Mouse (Mus musculus): ENCODE measurements around the gene Rap1gap2.

Rap1gap2 gene

DNA sequence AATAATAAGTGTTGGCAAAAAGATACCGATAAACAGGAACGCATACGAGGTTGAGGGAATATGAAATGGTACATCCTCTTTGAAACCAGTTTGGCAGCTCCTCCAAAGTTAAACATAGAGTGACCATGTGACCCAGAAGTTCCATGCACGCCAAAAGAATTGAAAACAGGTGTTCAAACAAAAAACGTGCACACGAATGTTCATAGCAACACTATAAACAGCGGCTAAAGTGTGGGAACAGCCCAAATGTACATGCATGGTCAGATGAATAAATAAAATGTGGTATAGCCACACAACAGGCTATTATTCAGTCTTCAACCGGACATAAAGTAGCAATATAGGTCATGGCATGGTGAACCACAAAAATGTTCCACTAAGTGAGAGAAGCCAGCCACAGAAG is 108.2 kb downstream of the Rap1gap2 start:
- DNase-seq (ENCODE audit: low spot score in 2 of 2), result no peak

DNA sequence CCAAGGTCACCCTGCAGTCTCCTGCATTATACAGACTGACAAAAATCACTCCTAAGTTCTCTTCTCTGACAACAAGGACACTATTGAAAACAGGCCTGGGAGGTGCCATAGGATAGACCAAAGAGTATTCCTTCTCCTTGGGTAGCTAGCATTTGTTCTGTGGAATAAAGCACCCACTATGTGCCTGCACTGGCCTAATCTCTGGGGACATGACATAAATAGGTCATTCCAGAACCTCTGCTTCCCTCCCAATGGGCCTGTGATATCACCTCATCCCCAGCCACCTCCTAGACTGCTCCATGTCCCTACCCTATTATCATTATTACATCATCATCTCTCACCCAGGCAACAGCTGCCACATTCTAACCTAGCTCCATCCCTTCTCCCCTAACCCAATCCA is 108.7 kb downstream of the Rap1gap2 start:
- DNase-seq (ENCODE audit: low spot score in 2 of 2), result no peak

DNA sequence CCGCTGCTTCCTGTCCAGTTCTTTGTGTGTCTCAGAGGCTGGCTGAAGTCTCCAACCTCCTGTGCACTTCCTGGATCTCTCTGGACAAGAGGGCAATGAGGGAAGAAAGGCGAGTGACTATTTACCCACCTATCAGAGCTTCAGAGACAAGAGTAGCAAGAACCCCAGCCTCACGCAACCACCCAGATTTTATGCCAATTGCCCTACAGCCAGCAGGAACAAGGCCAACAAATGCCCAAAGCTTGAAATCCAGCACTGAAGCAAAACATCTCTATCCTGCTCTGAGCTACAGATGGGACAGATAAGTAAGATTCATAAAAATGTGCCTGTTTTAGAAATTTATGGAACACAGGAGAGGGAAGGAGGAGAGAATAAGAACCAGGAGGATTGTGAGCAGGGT is 109.7 kb downstream of the Rap1gap2 start:
- DNase-seq (ENCODE audit: low spot score in 2 of 2), result no peak

DNA sequence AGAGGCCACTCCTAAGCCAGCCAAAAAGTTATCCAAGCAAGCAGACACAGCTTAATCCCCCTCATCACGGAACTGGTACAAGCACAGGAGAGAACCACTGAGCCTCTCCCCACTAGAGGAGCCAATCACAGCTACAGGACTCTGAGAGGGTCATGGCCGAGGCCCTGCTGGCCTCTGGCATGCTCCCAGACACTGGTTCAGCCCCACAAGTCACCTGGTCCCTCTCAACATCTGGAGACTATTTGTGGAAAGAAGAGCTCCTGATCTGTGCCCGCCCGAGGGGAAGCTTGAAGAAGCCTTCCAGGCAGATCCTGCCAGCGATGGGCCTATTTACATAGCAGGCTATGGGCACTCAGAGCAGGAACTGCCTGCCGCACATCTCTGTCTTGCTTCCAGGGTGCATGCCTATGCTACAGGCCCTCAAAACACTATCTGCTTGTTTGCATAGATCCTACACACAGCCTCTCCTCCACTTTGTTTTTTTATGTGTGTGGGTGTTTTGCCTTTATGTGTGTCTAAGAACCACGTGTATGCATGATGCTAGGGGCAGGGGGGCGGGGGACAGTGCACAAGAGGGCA is 111.1 kb downstream of the Rap1gap2 start:
- no peak for DNase-seq (ENCODE audit: low spot score in 2 of 2)

DNA sequence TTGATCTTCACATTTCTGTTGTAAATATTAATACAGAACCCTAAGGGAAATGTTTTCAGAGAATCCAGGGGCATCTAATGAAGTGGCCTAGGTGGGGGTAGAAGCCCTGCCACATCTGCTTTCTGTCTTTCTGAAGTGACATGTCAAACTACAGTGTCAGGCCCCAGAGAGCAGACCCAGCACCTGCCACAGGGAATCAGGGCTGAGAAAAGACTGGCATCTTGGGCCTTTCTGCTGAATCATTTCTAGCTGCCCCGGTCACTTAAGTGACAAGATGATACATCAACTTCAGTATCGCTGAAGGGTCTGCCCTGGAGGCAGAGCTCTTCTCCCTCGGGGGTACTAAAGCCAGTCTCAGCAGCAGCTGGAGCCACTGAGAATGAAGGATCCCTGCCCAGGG is 111.7 kb downstream of the Rap1gap2 start:
- no peak for DNase-seq (ENCODE audit: low spot score in 2 of 2)

DNA sequence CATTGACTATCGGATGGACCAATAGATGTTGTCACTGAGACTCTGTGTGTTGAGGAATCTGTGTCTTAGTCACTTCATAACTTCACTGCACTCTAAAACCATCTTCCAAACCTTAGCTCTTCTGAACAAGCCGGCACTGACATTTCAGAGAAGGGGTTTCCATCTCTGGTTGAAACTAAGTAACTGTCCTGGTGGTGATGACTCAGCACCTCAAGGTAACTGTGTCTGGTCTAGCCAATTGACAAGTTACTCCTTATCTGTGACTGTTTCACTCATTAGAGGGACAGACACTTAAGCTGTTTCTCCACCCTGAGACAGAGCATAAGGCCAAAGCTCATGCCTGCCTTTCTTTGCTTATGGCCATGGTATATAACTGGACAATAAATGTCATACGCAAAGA is 114.1 kb downstream of the Rap1gap2 start:
- DNase-seq (ENCODE audit: low spot score in 2 of 2), result no peak

DNA sequence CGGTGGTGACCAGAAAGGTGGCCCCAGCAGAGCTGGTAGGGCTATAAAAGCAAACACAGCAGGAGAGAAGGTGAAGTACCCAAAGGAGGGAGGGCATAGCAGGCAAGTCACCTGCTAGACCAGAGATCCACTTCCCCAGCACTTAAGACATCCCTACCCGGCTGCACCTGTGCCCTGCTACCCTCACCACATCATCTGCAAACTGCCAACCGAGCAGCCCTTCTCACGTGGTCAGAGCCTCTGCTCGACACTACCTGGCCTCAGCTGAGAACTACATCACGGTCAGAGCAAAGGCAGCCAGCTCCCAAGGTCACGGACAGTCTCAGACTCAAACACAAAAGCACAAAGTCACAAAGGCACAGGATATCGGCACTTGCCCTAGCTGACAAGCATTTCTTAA is 116.8 kb downstream of the Rap1gap2 start:
- no peak for DNase-seq (ENCODE audit: low spot score in 2 of 2)

DNA sequence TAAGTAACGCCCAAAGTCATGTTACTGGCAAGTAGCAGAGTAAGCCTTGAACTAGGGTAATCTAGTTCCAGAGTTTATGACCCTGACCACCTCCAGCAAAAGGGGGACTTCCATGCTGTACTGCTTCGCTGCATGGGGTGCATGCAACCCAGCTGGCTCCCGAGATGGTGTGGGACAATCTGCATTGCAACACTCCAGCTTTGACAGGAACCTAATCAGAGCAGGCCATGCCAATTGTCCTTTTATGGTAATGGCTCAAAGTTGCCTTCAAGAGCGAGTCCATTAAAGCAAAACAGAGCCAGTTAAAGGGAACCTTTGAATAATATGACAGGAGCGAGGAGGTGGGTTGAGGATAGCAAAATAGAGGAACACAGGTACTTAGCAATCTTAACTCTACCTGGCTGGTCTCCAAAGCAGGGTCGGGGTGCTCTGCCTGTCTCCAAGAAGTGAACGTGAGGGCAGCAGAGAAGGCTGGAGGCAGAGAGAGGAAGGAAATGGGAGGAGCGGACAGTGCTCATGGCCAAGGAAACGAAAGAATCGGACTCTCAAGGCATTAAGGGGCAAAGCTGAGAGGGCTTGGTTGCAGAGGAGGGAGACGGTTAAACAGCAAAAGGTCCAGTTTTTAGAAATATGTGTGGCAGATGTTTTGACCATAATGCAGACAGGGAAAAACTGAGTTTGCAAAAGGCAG is 117.4 kb downstream of the Rap1gap2 start:
- no peak for DNase-seq (ENCODE audit: low spot score in 2 of 2)

DNA sequence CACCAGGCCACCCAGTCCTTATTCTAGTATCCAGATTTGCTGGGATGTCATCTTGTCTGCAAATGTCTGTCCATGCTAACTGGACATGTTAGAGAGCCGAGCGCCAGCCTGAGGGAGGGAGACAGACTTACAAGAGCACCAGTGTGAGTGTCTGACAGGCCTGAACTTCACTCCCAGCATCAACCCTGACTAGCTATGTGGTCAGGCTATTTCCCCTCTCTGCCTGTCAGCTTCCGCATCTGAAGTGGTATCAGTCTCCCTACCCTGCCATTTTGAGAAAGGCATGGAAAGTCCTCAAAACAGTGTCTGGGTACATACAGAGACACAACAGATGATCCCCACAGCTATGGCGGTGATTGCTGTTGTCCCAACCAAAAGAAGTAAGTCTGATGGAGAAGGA is 119.6 kb downstream of the Rap1gap2 start:
- DNase-seq (ENCODE audit: low spot score in 2 of 2), result no peak

DNA sequence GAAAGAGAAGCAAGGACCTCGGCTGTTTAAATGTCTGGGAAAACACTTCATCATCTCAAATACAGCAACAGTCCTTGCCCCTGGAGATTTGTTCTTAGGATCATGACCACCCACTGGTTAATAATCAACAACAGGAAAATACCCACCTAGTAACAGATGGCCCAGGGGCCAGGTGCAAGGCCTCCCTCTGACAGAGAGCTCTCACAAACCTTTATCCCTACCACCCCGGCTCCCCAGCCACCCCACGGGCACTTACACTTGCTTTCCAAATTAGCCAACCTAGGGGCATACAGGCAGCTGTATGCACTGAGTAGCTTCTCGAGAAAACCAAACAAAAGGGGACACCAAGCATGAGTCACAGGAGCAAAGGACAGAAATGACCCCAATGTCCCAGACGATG is 121.5 kb downstream of the Rap1gap2 start:
- no peak for DNase-seq (ENCODE audit: low spot score in 2 of 2)

DNA sequence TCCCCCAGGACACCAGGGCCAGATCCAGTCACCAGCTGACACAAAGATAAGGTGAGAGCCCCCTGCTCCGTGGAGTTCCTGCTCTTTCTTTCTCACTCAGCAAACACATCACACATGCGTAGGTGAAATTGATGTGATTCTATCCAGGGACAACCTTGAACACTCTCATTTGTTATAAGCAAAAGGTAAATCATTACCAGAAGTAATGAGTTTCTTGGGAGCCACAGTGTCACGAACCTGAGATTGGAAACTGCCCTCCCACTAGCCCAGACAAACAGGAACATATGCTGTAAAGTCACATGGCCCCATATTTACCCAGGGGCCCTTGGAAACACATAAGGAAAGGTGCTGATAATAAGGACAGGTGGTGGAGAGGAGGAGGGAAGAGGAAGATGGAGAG is 122.8 kb downstream of the Rap1gap2 start:
- DNase-seq (ENCODE audit: low spot score in 2 of 2), result no peak

DNA sequence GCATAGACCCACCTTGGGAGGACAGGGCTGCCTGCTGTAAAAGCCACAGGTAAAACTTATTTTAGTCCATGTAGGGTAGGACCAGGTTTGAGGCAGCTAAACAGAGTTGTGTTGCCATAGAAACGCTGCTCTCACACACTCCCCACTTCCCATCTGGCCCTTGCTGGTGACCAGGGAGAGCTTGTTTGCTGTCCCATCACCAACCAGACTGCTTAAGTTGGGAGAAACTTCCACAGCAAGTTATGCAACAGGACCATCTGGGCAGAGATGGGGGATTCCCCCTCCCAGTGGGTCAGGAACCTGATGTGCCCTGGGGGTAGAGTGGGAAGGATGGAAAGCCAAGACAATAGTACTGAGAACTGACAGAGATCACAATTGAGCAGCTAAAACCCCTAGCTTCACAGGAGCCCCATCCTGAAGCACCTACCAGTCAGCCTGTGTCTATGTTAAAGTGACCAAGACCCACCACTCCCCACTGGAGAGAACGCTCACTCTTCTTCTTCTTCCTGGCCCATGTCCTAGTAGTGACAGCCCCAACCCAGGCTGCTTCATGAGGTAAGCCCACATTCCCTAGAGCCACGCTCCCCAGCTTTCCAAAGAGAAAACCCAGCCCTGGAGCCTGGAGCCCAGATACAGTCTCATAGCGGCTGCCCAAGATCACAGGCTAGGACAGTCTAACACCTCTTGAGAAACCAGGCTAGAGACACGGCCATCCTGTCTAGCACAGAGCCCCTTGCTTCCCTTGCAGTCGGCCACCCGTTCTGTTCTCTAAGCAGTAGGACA is 125.1 kb downstream of the Rap1gap2 start:
- peak; percentile 46 to 64 for DNase-seq (ENCODE audit: low spot score in 2 of 2)

DNA sequence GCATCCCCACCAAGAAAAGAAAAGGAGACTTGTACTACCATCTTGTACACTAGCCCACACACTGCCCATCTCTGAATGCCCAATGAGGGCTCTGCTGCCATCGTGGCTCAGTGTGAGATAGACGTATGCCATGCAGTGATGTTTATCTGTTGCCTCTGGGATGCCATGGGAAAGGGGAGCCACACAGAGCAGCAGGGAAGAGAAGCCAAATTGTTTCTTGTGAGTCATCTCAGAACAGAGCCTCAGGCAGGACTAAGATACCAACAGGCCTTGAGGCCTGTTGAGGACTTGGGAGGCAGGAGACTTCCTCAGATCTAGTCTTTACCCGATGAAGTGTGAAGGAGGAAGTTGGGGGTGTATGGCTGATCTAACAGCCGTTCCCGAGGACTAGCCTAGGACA is 126.8 kb downstream of the Rap1gap2 start:
- no peak for DNase-seq (ENCODE audit: low spot score in 2 of 2)

DNA sequence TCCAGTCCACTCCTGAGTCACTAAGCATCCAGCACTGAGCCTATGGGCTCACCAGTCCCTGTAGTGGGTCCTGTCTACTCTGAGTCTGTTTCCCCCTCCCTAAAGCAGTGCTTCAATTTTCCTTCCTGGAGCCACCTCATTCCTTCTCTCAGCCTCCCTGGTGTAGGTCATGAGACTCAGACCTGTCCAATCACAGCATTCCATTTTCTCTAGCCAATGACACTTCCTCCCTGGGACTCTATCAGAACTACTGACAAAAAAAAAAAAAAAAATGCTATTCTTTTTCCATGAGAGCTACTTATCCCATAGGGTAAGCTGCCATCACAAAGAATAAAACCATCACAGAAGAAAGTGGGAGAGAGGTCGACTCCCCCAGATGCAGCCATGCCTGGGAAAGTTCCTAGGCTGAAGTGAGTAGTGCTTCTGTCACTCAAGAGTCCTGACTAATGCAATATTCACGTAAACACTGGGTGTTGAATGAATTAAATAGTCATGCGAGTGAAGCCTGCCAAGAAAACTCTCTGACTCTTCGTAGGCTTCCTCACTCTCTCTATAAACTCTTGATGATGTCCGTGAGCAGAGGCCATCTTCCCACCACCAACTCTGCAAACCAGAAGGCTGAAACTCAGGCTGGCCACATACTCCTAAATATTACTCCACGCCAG is 127.4 kb downstream of the Rap1gap2 start:
- no peak for DNase-seq (ENCODE audit: low spot score in 2 of 2)

DNA sequence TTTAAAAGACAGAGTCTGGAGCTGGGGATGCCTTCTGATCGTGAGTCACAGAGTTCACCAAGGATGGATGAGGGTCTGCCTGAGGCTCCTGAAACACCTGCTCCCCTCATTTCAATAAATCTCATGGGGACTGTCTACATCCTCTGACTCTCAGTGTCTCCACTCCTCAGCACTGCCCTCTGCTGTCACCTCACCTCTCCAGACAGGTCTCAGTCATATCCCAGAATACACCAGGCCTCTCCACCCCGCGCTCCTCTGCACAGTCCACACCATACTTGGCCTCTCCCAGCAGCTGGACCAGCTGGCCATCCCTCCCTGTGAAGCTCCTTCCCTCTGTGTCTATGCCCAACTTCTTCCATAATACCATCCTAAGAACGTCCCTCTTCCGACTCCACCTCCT is 128.9 kb downstream of the Rap1gap2 start:
- DNase-seq (ENCODE audit: low spot score in 2 of 2), result no peak

DNA sequence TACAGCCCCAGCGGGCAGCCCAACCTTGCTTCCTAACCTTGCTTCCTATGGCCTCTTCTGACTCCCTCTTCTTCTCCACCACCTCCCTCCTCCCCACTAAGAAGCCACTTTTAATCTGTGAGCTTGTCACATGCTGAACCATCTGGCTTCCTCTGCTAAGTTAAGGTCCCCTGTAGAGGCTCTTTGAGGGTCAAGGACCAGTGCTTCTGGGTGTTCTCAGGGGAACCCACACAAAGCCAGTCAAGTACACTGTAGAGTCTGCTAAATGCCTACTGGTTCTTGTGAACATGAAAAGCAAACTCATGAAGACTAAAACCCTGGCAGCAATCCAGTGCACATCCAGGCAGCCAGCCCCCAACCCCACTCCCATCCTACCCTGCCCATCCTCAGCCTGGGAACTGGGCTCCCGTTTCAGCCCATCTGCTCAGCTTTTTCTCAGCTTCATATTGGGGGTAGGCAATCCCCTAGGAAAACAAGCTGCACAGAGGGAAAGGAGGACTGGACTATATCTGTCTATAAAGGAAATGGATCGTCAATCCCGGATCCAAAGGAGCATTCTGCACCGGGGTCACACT is 130.9 kb downstream of the Rap1gap2 start:
- DNase-seq (ENCODE audit: low spot score in 2 of 2), result no peak

DNA sequence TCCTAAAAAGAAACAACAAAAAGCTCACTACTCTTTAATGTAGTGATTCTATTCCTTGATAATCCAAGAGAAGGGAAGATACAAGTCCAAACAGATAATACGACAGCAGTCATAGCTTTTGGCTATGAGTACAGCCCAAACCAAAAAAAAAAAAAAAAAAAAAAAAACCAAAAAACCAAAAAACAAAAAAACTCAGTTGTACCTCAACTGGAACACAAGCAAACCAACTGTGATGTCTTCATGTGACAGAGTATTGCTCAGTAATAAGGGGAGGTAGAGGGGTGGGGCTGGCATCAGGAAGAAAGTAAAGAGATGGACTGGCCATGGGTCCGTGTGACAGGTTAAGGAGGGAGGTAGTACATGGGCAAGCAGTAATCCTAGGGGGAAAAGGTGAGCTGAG is 131.8 kb downstream of the Rap1gap2 start:
- DNase-seq (ENCODE audit: low spot score in 2 of 2), result no peak

DNA sequence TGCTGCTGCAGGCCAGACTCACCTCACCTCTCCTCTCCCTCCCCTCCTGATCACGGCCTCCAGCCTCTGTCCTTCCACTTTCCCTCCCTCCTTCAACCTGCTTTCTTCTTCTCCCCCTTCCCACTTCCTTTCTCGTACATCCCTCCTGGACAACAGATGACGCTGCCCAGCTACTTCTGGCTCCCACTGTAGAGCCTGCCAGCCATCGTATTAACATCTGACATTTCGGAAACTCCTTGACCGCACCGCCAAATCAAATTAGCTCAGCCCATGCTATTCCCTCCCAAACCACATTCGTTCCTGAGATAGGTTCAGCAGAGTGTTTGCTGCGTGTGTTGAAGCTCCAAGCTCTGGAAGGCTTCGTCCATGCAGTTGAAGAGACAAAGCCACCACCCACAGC is 138.0 kb downstream of the Rap1gap2 start:
- no peak for DNase-seq (ENCODE audit: low spot score in 2 of 2)

DNA sequence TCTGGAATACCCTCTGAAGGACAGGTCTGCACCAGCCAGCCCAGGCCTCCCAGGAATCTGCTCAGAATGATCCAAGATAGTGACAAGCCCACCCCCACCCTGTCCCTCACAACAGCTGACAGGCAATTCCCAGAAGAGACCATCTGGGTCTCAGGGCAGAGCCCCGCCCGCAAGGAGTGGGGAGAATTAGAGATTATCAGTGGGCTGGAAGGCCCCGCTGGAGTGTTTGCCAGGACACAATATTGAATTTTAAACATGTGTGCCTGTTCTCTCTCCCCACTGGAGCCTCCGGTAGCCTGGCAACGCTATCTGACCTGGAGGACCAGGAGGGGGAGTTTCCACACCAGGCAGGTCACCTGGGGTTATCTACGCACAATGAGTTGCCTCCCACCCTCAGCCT is 142.5 kb downstream of the Rap1gap2 start:
- DNase-seq (ENCODE audit: low spot score in 2 of 2), result no peak

DNA sequence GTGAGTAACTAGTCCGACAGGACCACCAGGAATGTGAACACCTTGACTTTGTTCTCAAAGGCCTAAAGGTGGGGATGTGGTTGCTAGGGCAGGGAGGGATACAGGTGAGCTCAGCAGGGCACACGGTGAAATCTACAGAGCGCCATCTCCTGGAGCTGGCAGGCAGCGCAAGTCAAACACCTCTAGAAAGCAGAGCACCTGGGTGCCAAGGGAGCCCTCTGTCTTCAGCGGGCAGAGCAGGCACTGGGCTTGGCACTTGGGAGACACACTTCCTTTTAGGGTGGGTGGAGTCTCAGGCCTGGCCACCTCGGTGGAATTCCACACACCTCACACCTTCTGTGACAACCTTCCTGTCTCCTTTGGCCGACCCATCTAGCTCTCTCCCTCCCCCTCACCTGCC is 145.0 kb downstream of the Rap1gap2 start:
- no peak for DNase-seq (ENCODE audit: low spot score in 2 of 2)

DNA sequence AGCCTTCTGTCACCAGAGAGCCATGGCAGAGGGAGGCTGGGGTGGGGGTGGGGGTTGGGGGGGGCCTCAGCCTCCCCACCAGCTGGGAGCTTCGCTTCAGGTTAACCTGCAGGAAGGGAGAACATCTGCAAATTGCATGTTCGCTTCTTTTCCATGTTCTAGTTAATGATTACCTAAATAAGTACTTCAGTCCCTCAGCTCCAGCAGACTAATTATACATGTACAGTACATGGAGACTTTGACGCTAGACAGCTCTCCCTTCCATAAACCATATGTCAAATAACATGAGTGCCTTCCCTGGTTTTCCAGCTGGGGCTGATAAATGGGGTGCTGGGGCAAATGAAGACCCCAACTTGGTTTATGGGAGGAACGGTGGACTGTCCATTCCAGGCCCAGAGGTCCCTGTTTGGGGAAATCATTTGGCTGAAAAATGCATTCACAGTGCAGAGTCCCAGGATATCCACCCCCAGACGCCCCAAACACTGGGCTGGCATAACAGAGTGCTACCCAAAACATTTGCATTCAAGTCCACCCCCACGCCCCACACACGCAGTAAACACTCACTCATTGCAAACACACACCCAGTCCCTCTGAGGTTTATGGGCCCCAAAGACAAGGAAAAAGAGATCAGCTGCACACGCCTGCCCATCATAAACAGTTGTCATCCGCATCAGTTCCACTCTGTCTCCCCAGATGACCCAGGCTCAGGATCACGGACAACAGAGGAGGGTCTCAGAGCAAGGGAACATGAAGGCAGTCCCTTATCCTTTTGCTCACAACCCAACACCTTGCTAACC is 146.3 kb downstream of the Rap1gap2 start:
- DNase-seq (ENCODE audit: low spot score in 2 of 2), result no peak
